Mouse (Mus musculus): ENCODE measurements at regions not wholly inside any gene's neighbourhood (a gene's known extent, or its start where the extent isn't known, plus 50 kb on each side); places are given as distances from the start of the nearest gene placed in this dataset.

GRCm38 (mm10) chr1:193733402-193733801, 363.3 kb upstream of the Camk1g start:
- Histone ChIP-seq H3K27ac (replicated peaks) (no peak overlapping the region), H3K4me2 (no peak overlapping the region), H3K4me3 (replicated peaks) (no peak overlapping the region), H3K9ac (replicated peaks) (no peak overlapping the region), H3K27me3 (replicated peaks) (no peaks in the 10 kb centered on the region), H3K9me3 (replicated peaks) (no peaks in the 10 kb centered on the region), H3K4me1 (peaks cover 30% of the 10 kb centered on the region), H3K36me3 (no peaks in the 10 kb centered on the region)
- ATAC-seq (ENCODE audit: low FRiP score), result no peak
- 14% methylated on average over 5 of the region's 5 CpGs for WGBS

GRCm38 (mm10) chr1:193732113-193732512, 362.0 kb upstream of the Camk1g start:
- no peak overlapping the region for H3K27ac ChIP-seq (replicated peaks)
- no peak overlapping the region for H3K9ac ChIP-seq (replicated peaks)
- H3K36me3 ChIP-seq, result no peaks in the 10 kb centered on the region
- WGBS, result 11% methylated on average over 1 of the region's 1 CpGs
- no peaks in the 10 kb centered on the region for H3K27me3 ChIP-seq (replicated peaks)
- no peaks in the 10 kb centered on the region for H3K9me3 ChIP-seq (replicated peaks)
- H3K4me1 ChIP-seq, result peaks cover 30% of the 10 kb centered on the region
- ATAC-seq (ENCODE audit: low FRiP score), result no peak
- H3K4me3 ChIP-seq (replicated peaks), result no peak overlapping the region
- H3K4me2 ChIP-seq, result no peak overlapping the region

GRCm38 (mm10) chr1:193721850-193722249, 351.8 kb upstream of the Camk1g start:
- H3K4me3 ChIP-seq (replicated peaks), result no peak overlapping the region
- H3K9me3 ChIP-seq (replicated peaks), result no peaks in the 10 kb centered on the region
- no peak overlapping the region for H3K4me2 ChIP-seq
- WGBS, result 80% methylated on average over 2 of the region's 2 CpGs
- no peaks in the 10 kb centered on the region for H3K36me3 ChIP-seq
- no peak for ATAC-seq (ENCODE audit: low FRiP score)
- no peak overlapping the region for H3K9ac ChIP-seq (replicated peaks)
- H3K27me3 ChIP-seq (replicated peaks), result no peaks in the 10 kb centered on the region
- H3K27ac ChIP-seq (replicated peaks), result no peak overlapping the region
- no peaks in the 10 kb centered on the region for H3K4me1 ChIP-seq

GRCm38 (mm10) chr1:193720420-193720851, 350.3 kb upstream of the Camk1g start:
- H3K4me2 ChIP-seq, result no peak overlapping the region
- H3K9ac ChIP-seq (replicated peaks), result no peak overlapping the region
- ATAC-seq (ENCODE audit: low FRiP score), result no peak
- no peaks in the 10 kb centered on the region for H3K9me3 ChIP-seq (replicated peaks)
- no peak overlapping the region for H3K4me3 ChIP-seq (replicated peaks)
- no peak overlapping the region for H3K27ac ChIP-seq (replicated peaks)
- H3K4me1 ChIP-seq, result no peaks in the 10 kb centered on the region
- no peaks in the 10 kb centered on the region for H3K27me3 ChIP-seq (replicated peaks)
- WGBS, result 64% methylated on average over 8 of the region's 8 CpGs
- no peaks in the 10 kb centered on the region for H3K36me3 ChIP-seq

GRCm38 (mm10) chr1:193715328-193715727, 345.2 kb upstream of the Camk1g start:
- H3K36me3 ChIP-seq, result no peaks in the 10 kb centered on the region
- ATAC-seq (ENCODE audit: low FRiP score), result no peak
- H3K9ac ChIP-seq (replicated peaks), result no peak overlapping the region
- no peak overlapping the region for H3K27ac ChIP-seq (replicated peaks)
- H3K27me3 ChIP-seq (replicated peaks), result no peaks in the 10 kb centered on the region
- H3K4me2 ChIP-seq, result no peak overlapping the region
- H3K4me1 ChIP-seq, result no peaks in the 10 kb centered on the region
- H3K4me3 ChIP-seq (replicated peaks), result no peak overlapping the region
- 85% methylated on average over 4 of the region's 4 CpGs for whole genome bisulfite sequencing
- no peaks in the 10 kb centered on the region for H3K9me3 ChIP-seq (replicated peaks)

- Histone ChIP-seq H3K9ac (replicated peaks) (no peak overlapping the region), H3K4me2 (no peak overlapping the region), H3K27ac (replicated peaks) (no peak overlapping the region), H3K9me3 (replicated peaks) (no peaks in the 10 kb centered on the region), H3K27me3 (replicated peaks) (no peaks in the 10 kb centered on the region), H3K36me3 (no peaks in the 10 kb centered on the region), H3K4me3 (replicated peaks) (no peak overlapping the region), H3K4me1 (no peaks in the 10 kb centered on the region)
- ATAC-seq (ENCODE audit: low FRiP score), result no peak
- 91% methylated on average over 2 of the region's 2 CpGs for WGBS
Measured at GRCm38 (mm10) chr1:193714631-193715030, 344.5 kb upstream of the Camk1g start.

- 23% methylated on average over 2 of the region's 2 CpGs for WGBS
- H3K27ac ChIP-seq (replicated peaks), result no peak overlapping the region
- H3K9me3 ChIP-seq (replicated peaks), result no peaks in the 10 kb centered on the region
- no peaks in the 10 kb centered on the region for H3K27me3 ChIP-seq (replicated peaks)
- H3K4me3 ChIP-seq (replicated peaks), result no peak overlapping the region
- H3K9ac ChIP-seq (replicated peaks), result no peak overlapping the region
- H3K4me2 ChIP-seq, result no peak overlapping the region
- no peaks in the 10 kb centered on the region for H3K36me3 ChIP-seq
- ATAC-seq (ENCODE audit: low FRiP score), result no peak
- H3K4me1 ChIP-seq, result peaks cover 32% of the 10 kb centered on the region
Measured at GRCm38 (mm10) chr1:193705205-193705604, 335.1 kb upstream of the Camk1g start.

- peak overlapping the region; percentile 27 for H3K4me3 ChIP-seq (replicated peaks)
- ATAC-seq (ENCODE audit: low FRiP score), result peak; percentile 30; the same call in 1 of the 2 replicates
- peaks cover 41% of the 10 kb centered on the region for H3K4me1 ChIP-seq
- no peaks in the 10 kb centered on the region for H3K36me3 ChIP-seq
- H3K9me3 ChIP-seq (replicated peaks), result no peaks in the 10 kb centered on the region
- peak overlapping the region; percentile 35; the same call in 1 of the 2 replicates for H3K9ac ChIP-seq (replicated peaks)
- WGBS, result 11% methylated on average over 15 of the region's 15 CpGs
- H3K27me3 ChIP-seq (replicated peaks), result no peaks in the 10 kb centered on the region
- H3K4me2 ChIP-seq, result peak overlapping the region; percentile 58
- H3K27ac ChIP-seq (replicated peaks), result peak overlapping the region; percentile 69
Measured at GRCm38 (mm10) chr1:193702707-193703419, 332.8 kb upstream of the Camk1g start.

- Histone ChIP-seq H3K36me3 (no peaks in the 10 kb centered on the region), H3K9me3 (replicated peaks) (no peaks in the 10 kb centered on the region), H3K9ac (replicated peaks) (no peak overlapping the region), H3K4me1 (peaks cover 39% of the 10 kb centered on the region), H3K4me3 (replicated peaks) (no peak overlapping the region), H3K27me3 (replicated peaks) (no peaks in the 10 kb centered on the region), H3K4me2 (no peak overlapping the region), H3K27ac (replicated peaks) (no peak overlapping the region)
- 76% methylated on average over 3 of the region's 3 CpGs for WGBS
- ATAC-seq (ENCODE audit: low FRiP score), result no peak
Measured at GRCm38 (mm10) chr1:193700217-193700616, 330.1 kb upstream of the Camk1g start.

GRCm38 (mm10) chr1:193698603-193699266, 328.6 kb upstream of the Camk1g start:
- WGBS, result 3% methylated on average over 7 of the region's 7 CpGs
- H3K9ac ChIP-seq (replicated peaks), result no peak overlapping the region
- H3K4me1 ChIP-seq, result peaks cover 37% of the 10 kb centered on the region
- H3K9me3 ChIP-seq (replicated peaks), result no peaks in the 10 kb centered on the region
- H3K36me3 ChIP-seq, result no peaks in the 10 kb centered on the region
- peak; percentile 64 for ATAC-seq (ENCODE audit: low FRiP score)
- H3K4me3 ChIP-seq (replicated peaks), result no peak overlapping the region
- no peaks in the 10 kb centered on the region for H3K27me3 ChIP-seq (replicated peaks)
- peak overlapping the region; percentile 52; the same call in 1 of the 2 replicates for H3K27ac ChIP-seq (replicated peaks)
- no peak overlapping the region for H3K4me2 ChIP-seq

- Histone ChIP-seq H3K9me3 (replicated peaks) (no peaks in the 10 kb centered on the region), H3K36me3 (no peaks in the 10 kb centered on the region), H3K9ac (replicated peaks) (no peak overlapping the region), H3K4me1 (peaks cover 30% of the 10 kb centered on the region), H3K4me2 (no peak overlapping the region), H3K27me3 (replicated peaks) (no peaks in the 10 kb centered on the region), H3K4me3 (replicated peaks) (no peak overlapping the region), H3K27ac (replicated peaks) (no peak overlapping the region)
- WGBS, result 92% methylated on average over 3 of the region's 3 CpGs
- no peak for ATAC-seq (ENCODE audit: low FRiP score)
Measured at GRCm38 (mm10) chr1:193697857-193698256, 327.8 kb upstream of the Camk1g start.

- no peak for ATAC-seq (ENCODE audit: low FRiP score)
- Histone ChIP-seq H3K4me3 (replicated peaks) (no peak overlapping the region), H3K9ac (replicated peaks) (no peak overlapping the region), H3K27me3 (replicated peaks) (no peaks in the 10 kb centered on the region), H3K36me3 (no peaks in the 10 kb centered on the region), H3K4me2 (no peak overlapping the region), H3K27ac (replicated peaks) (no peak overlapping the region), H3K9me3 (replicated peaks) (no peaks in the 10 kb centered on the region), H3K4me1 (peaks cover 22% of the 10 kb centered on the region)
- WGBS, result 31% methylated on average over 4 of the region's 4 CpGs
Measured at GRCm38 (mm10) chr1:193697001-193697400, 326.9 kb upstream of the Camk1g start.
